Mouse (Mus musculus) urinary bladder, postnatal 36 days (tissue): ENCODE measurements around the gene Chmp5.
"Not testable (repeated sequence)": the region's sequence is repeated elsewhere in the genome, so short reads cannot be mapped to it uniquely, and the experiment has no call there.

Source experiments
- DNase-seq, 2 experiments: peaks; one replicate each; pipeline ENCODE4 v3.0.0; 2022; ENCODE audit warnings: low spot score in 2 of 2, mixed read lengths in 1 of 2

Chmp5 gene

GRCm38 (mm10) chr4:40948160-40948708, at the start of gene Chmp5, which contains the start of gene Bag1:
Gene Chmp5, plus strand, starts transcription at chr4:40948407.
Gene Bag1, minus strand, starts transcription at chr4:40948294.
- peak; percentile 99 to 100 for DNase-seq

- DNase-seq: peak in 1 of 2 experiments; percentile 38
These were observed 49.6 kb upstream of the Chmp5 start for GRCm38 (mm10) chr4:40898476-40899044.

- DNase-seq: no peak
These were observed 48.9 kb upstream of the Chmp5 start for GRCm38 (mm10) chr4:40899264-40899663.

GRCm38 (mm10) chr4:40900071-40900470, 48.1 kb upstream of the Chmp5 start:
- no peak for DNase-seq

- no peak for DNase-seq
These were observed 47.6 kb upstream of the Chmp5 start for GRCm38 (mm10) chr4:40900612-40901011.

- DNase-seq: no peak
These were observed 41.9 kb upstream of the Chmp5 start for GRCm38 (mm10) chr4:40906298-40906697.

- DNase-seq: peak; percentile 46 to 48
These were observed 39.8 kb upstream of the Chmp5 start for GRCm38 (mm10) chr4:40908261-40908969.

- no peak for DNase-seq
These were observed 33.8 kb upstream of the Chmp5 start for GRCm38 (mm10) chr4:40914287-40914867.

- DNase-seq: no peak
These were observed 32.3 kb upstream of the Chmp5 start for GRCm38 (mm10) chr4:40915947-40916346.

GRCm38 (mm10) chr4:40916592-40917155, 31.5 kb upstream of the Chmp5 start:
- DNase-seq: no peak

- no peak for DNase-seq
These were observed 28.4 kb upstream of the Chmp5 start, which contains the start of gene Spink4 for GRCm38 (mm10) chr4:40919785-40920184. Gene Spink4, plus strand, starts transcription at chr4:40920052.

GRCm38 (mm10) chr4:40920576-40920975, 27.6 kb upstream of the Chmp5 start:
- DNase-seq: no peak

GRCm38 (mm10) chr4:40921288-40921687, 26.9 kb upstream of the Chmp5 start:
- no peak for DNase-seq

GRCm38 (mm10) chr4:40923087-40923651, 25.0 kb upstream of the Chmp5 start:
- DNase-seq: no peak

GRCm38 (mm10) chr4:40925568-40925967, 22.6 kb upstream of the Chmp5 start:
- DNase-seq: no peak

- no peak for DNase-seq
These were observed 19.2 kb upstream of the Chmp5 start for GRCm38 (mm10) chr4:40929046-40929445.

- no peak for DNase-seq
These were observed 14.5 kb upstream of the Chmp5 start for GRCm38 (mm10) chr4:40933694-40934093.

GRCm38 (mm10) chr4:40934369-40934768, 13.8 kb upstream of the Chmp5 start:
- not testable (repeated sequence) for DNase-seq

GRCm38 (mm10) chr4:40936175-40936839, 11.9 kb upstream of the Chmp5 start:
- peak in 1 of 2 experiments; percentile 48 for DNase-seq

GRCm38 (mm10) chr4:40938793-40939192, 9.4 kb upstream of the Chmp5 start:
- DNase-seq: no peak

- DNase-seq: no peak
These were observed 4.6 kb upstream of the Chmp5 start for GRCm38 (mm10) chr4:40943651-40944050.
